Mouse (Mus musculus) intestine, embryonic 16.5 days (tissue): Measurements from ENCODE around the gene Lix1. TPM values are rescaled to one million over a fixed set of nuclear protein-coding genes. Genes with fewer than 3 reads are reported as not detected.

Experiments used
- ATAC-seq: fragments of 200-750 bp; cut with Nextera tagmentation; 2 replicates; pipeline ENCODE4 v1.8.0; 2017; ENCODE audit warnings: moderate TSS enrichment, moderate library complexity
- H3K27ac ChIP-seq: fragments of 300-500 bp; sonication (generic); 2 replicates; pipeline ENCODE4 v1.5.1; 2014; ENCODE audit warnings: mild to moderate bottlenecking, low read length
- H3K27me3 ChIP-seq: fragments of 300-500 bp; sonication (generic); replicated peaks from 2 replicates; pipeline ENCODE4 v1.6.1; 2014; ENCODE audit warnings: low read length, control low read depth, mixed read lengths; ENCODE audit not compliant: control insufficient read depth, insufficient read depth
- H3K36me3 ChIP-seq: fragments of 300-500 bp; sonication (generic); 2 replicates; pipeline ENCODE4 v1.6.1; 2014; ENCODE audit warnings: low read length, control low read depth; ENCODE audit not compliant: control insufficient read depth, insufficient read depth
- H3K4me1 ChIP-seq: fragments of 300-500 bp; sonication (generic); 2 replicates; pipeline ENCODE4 v1.6.1; 2014; ENCODE audit warnings: low read length, control low read depth, mixed read lengths; ENCODE audit not compliant: control insufficient read depth, insufficient read depth
- H3K4me2 ChIP-seq: fragments of 300-500 bp; sonication (generic); 2 replicates; pipeline ENCODE4 v1.6.1; 2014; ENCODE audit warnings: low read depth, low read length, control low read depth
- H3K4me3 ChIP-seq: fragments of 300-500 bp; sonication (generic); 2 replicates; pipeline ENCODE4 v1.5.1; 2014; ENCODE audit warnings: mild to moderate bottlenecking, low read length
- H3K9ac ChIP-seq: fragments of 300-500 bp; sonication (generic); 2 replicates; pipeline ENCODE4 v1.6.1; 2014; ENCODE audit warnings: low read depth, low read length
- H3K9me3 ChIP-seq: fragments of 300-500 bp; sonication (generic); 2 replicates; pipeline ENCODE4 v1.6.1; 2016; ENCODE audit warnings: low read length, control low read depth; ENCODE audit not compliant: control insufficient read depth
- WGBS: fragments of 180-500 bp; shearing (Covaris S2); extraction: QIAGEN DNeasy Blood & Tissue Kit; methylation state at CpG from one replicate; pipeline ENCODE4 v1.1.7; 2014; 5-methylcytosine and 5-hydroxymethylcytosine counted together
- polyA plus RNA-seq: library from polyadenylated mRNA; unstranded; fragments of >200 nt; fragmentation: Nextera tagmentation; extraction: Ambion mirVana; gene quantifications from 2 replicates; pipeline ENCODE4 v1.2.1, GENCODE M21; 2015

Gene Lix1
- polyA plus RNA-seq, 1 experiment from 2014 or later, result 4.0 TPM

DNA sequence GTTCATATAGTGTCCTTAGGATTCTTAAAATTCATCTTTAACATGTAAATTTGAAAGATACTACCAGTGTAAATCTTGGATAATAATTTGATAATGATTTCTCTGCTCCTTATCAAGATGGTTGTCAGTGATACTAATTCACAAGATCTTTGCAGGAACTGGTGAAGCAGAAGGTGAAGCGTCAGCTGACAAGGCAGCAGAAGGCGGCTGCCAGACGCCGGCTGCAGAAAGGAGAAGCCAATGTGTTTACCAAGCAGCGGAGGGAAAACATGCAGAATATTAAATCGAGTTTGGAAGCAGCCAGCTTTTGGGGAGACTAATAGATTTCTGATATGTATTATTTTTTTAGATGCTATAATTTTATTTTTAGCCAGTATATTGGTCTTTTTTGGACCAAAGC lies 9.2 kb upstream of the Lix1 start:
- Histone ChIP-seq H3K27ac (no peak overlapping the region), H3K9ac (no peak overlapping the region), H3K9me3 (no peaks in the 10 kb centered on the region), H3K36me3 (peaks cover 6% of the 10 kb centered on the region; the same call in 1 of the 2 replicates), H3K4me3 (no peak overlapping the region), H3K4me1 (no peaks in the 10 kb centered on the region), H3K27me3 (no peaks in the 10 kb centered on the region), H3K4me2 (no peak overlapping the region)
- no peak for ATAC-seq
- 87% methylated on average over 6 of the region's 6 CpGs for WGBS

DNA sequence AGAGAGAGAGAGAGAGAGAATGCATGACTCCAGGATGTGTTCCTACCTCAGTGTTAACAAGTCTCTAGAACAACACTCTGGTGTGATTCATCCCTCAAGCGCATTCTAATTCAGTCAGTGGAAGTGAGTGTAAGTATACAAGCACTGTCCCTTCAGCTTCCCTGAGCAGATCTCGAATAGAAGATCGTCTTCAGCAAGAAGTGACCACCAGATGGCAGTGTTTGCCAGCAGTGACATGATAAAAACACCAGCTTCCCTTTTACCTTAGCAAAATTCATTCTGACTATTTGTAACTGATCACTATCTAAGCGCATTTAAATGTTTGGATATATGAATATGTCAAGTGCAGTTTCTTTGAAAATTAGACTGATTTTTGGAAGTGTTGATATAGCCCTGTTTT lies 8.1 kb upstream of the Lix1 start:
- no peaks in the 10 kb centered on the region for H3K27me3 ChIP-seq
- peak; percentile 65 for ATAC-seq

DNA sequence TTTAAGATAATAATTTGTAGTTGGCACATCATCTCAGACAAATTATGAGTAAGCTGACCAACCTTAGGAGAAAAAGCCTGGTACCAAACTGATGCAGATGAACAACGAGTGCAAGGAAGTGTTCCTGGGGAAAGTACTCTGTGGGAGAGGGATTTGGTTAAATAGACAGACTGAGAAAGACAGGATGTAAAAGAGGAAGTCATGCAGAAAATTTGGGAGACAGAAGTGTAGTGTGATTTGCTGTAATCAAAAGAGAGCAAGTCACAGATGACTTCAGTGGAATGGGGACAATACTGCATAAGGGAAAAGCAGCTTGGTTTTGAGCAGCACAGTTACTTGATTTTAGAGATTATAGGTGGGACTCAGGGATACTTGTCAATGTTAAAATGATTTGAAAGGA lies 5.6 kb upstream of the Lix1 start:
- 62% methylated on average over 1 of the region's 1 CpGs for WGBS
- Histone ChIP-seq H3K27me3 (no peaks in the 10 kb centered on the region), H3K4me3 (no peak overlapping the region), H3K36me3 (no peaks in the 10 kb centered on the region), H3K27ac (no peak overlapping the region), H3K4me1 (no peaks in the 10 kb centered on the region), H3K9ac (no peak overlapping the region), H3K9me3 (no peaks in the 10 kb centered on the region), H3K4me2 (no peak overlapping the region)
- no peak for ATAC-seq

More for the DNA sequence above, 8.1 kb upstream of the Lix1 start:
- H3K4me3 ChIP-seq, result no peak overlapping the region
- no peak overlapping the region for H3K4me2 ChIP-seq
- H3K36me3 ChIP-seq, result peaks cover 4% of the 10 kb centered on the region; the same call in 1 of the 2 replicates
- no peak overlapping the region for H3K27ac ChIP-seq
- no peaks in the 10 kb centered on the region for H3K9me3 ChIP-seq
- H3K4me1 ChIP-seq, result no peaks in the 10 kb centered on the region
- WGBS, result 25% methylated on average over 4 of the region's 4 CpGs
- H3K9ac ChIP-seq, result no peak overlapping the region

DNA sequence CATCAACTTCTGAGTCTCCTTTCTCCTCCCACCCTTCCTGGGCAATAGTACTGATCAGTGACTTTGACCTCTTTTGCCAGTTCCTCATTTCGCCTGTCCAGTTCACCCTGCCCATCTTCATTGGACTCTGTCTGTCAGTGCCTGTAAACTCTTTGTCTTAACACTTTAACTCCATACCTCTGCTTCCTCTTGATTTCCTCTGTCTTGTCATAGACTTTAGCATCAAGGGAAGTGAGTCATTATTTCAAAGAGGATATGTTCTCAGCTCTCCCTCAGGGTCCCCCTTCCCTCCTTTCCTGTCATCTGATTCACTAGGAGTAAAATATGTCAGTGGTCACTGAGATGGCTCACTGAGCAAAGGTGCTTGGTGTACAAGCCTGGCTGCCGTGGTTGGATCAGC lies 3.8 kb upstream of the Lix1 start:
- Histone ChIP-seq H3K9me3 (no peaks in the 10 kb centered on the region), H3K9ac (no peak overlapping the region), H3K27ac (no peak overlapping the region), H3K4me3 (no peak overlapping the region), H3K4me1 (0 out of 2 replicates have a peak, but pooled peaks cover 3% of the 10 kb centered on the region), H3K4me2 (no peak overlapping the region), H3K27me3 (no peaks in the 10 kb centered on the region), H3K36me3 (no peaks in the 10 kb centered on the region)
- ATAC-seq, result no peak
- 68% methylated on average over 2 of the region's 2 CpGs for WGBS

DNA sequence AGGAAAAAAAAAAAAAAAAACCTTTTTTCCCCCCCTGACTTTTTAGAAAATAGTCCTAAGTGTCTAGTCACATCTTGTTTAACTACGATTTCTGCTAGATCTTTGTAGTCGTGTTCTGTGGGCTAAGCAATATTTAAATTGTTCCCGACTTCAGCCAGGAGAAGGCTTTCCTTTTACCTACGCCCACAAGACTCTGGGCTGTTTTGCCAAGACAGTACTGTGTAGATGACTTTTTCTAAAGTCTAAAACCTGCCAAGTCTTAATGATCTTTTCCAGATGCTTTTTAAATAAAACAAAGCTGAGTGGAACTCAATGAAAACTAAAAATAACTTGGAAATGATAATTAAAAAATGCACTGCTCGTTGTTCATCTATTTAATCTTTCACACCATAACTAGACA lies 566 bp downstream of the Lix1 start:
- no peak overlapping the region for H3K4me3 ChIP-seq
- no peak for ATAC-seq
- H3K4me2 ChIP-seq, result no peak overlapping the region
- no peak overlapping the region for H3K9ac ChIP-seq
- no peak overlapping the region for H3K27ac ChIP-seq
- H3K9me3 ChIP-seq, result no peaks in the 10 kb centered on the region
- WGBS, result 33% methylated on average over 5 of the region's 5 CpGs
- no peaks in the 10 kb centered on the region for H3K36me3 ChIP-seq
- H3K4me1 ChIP-seq, result 0 out of 2 replicates have a peak, but pooled peaks cover 3% of the 10 kb centered on the region
- H3K27me3 ChIP-seq, result no peaks in the 10 kb centered on the region

DNA sequence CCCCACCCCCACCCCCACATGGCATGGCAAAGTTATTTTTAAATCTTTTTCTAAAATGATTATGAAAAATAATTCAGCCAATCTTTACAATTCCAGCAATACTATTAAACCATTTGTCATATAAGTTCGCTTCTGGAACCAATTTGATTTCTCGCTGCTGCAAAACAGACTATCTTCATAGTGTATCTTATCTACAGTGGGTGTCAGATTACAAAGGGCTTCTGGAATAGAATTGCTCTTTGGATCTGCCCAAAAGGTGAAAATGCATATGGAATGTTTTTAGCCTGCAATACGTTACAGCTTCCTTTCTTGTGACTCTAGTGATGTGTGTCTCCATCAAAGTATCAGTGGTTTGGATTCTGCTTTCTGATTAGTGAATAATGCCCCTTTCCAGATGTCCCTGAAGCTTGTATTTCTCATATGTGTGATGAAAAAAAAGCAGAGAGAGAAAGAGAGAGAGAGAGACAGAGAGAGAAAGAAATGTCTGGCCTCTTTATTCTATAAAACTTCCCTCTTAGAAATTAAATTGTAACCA lies 1.2 kb downstream of the Lix1 start:
- H3K9me3 ChIP-seq, result no peaks in the 10 kb centered on the region
- 33% methylated on average over 3 of the region's 3 CpGs for WGBS
- no peaks in the 10 kb centered on the region for H3K36me3 ChIP-seq
- 0 out of 2 replicates have a peak, but pooled peaks cover 3% of the 10 kb centered on the region for H3K4me1 ChIP-seq
- no peak overlapping the region for H3K27ac ChIP-seq
- no peak for ATAC-seq
- no peak overlapping the region for H3K4me3 ChIP-seq
- no peak overlapping the region for H3K9ac ChIP-seq
- H3K4me2 ChIP-seq, result no peak overlapping the region
- H3K27me3 ChIP-seq, result no peaks in the 10 kb centered on the region

DNA sequence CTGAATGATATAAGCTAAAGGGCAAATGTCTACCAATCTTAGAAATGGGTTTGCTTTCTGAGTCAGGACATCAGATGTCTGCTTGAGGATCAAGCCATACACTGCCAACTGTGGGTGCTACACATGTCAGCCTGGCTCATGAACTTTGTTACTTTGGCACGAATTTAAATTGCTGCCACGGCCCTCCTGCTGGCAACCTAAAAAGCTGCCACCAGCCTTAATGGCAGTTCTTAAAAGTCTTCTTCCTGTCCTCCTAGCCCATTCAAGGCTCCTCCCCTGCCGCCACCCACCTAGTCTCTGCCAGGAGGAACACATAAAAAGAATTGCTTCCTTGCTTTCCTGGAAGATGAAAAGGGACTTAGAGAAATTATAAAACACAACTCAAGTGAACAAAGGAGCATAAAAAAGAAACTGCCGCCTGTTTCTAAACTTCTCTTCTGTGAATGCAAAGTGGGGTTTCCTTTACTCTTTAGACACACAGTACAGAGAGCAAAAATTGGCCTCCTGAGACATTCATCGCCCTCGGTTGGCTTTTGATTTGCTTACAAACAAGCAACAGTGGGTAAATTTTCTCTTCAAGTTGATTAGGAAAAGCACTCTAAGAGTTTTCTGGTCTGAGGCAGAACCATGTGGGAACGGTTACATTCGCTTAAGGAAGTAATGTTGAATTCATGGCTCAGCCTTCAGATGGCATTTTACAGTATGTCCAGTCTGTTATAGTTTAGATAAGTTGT lies 2.5 kb downstream of the Lix1 start:
- no peaks in the 10 kb centered on the region for H3K9me3 ChIP-seq
- no peak overlapping the region for H3K9ac ChIP-seq
- WGBS, result 49% methylated on average over 8 of the region's 8 CpGs
- no peaks in the 10 kb centered on the region for H3K27me3 ChIP-seq
- H3K4me1 ChIP-seq, result 0 out of 2 replicates have a peak, but pooled peaks cover 3% of the 10 kb centered on the region
- no peak overlapping the region for H3K27ac ChIP-seq
- no peak for ATAC-seq
- no peak overlapping the region for H3K4me2 ChIP-seq
- no peak overlapping the region for H3K4me3 ChIP-seq
- H3K36me3 ChIP-seq, result no peaks in the 10 kb centered on the region

DNA sequence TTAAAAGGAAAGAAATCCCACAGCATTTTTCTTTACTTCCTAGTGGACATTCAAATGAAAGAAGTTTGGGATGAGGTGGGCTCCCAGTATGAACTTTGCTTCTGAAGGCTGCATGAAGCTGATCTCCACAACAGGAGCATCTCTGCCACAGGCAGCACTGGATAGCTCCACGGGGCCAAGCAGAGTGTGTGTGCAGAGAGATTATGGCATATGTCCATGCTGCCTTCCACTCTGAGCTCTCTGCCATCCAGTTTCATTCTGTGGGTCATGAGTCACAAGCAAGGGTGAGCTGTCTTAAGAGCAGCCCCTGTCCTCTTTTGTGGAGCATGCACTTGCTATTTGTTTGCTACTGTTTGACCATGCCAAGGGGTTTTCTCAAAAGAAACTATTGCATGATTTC lies 3.1 kb downstream of the Lix1 start:
- H3K4me3 ChIP-seq, result no peak overlapping the region
- H3K4me1 ChIP-seq, result 0 out of 2 replicates have a peak, but pooled peaks cover 3% of the 10 kb centered on the region
- no peak overlapping the region for H3K4me2 ChIP-seq
- H3K9me3 ChIP-seq, result no peaks in the 10 kb centered on the region
- 32% methylated on average over 1 of the region's 1 CpGs for WGBS
- no peaks in the 10 kb centered on the region for H3K36me3 ChIP-seq
- H3K27ac ChIP-seq, result no peak overlapping the region
- ATAC-seq, result no peak
- H3K9ac ChIP-seq, result no peak overlapping the region
- H3K27me3 ChIP-seq, result no peaks in the 10 kb centered on the region

DNA sequence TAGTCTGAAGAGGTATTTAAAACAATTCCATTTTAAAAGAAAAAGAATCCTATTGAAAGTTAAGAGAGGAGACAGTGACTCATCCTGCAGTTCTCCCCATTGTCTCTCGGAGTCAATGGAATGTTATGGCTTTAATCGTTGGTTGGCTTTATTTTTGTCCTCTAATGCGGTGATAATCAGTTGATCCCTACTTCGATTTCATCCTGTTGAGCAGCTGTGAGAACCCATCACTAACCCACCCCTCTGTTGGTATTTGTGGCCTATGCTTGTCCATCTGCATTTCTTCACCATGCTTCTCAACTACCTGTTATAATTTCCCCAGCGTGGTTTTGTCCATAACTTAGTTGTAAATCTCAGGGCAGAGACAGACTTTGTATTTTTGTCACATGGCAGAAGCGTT lies 5.7 kb downstream of the Lix1 start:
- Histone ChIP-seq H3K27me3 (no peaks in the 10 kb centered on the region), H3K4me1 (no peaks in the 10 kb centered on the region), H3K4me3 (no peak overlapping the region), H3K9ac (no peak overlapping the region), H3K4me2 (no peak overlapping the region), H3K9me3 (no peaks in the 10 kb centered on the region), H3K27ac (no peak overlapping the region), H3K36me3 (no peaks in the 10 kb centered on the region)
- ATAC-seq, result no peak
- 70% methylated on average over 6 of the region's 6 CpGs for WGBS
